Mouse (Mus musculus) spleen, postnatal 36 days (tissue): ENCODE measurements at regions not wholly inside any gene's neighbourhood (a gene's known extent, or its start where the extent isn't known, plus 50 kb on each side); places are given as distances from the start of the nearest gene placed in this dataset.
A peak's percentile ranks its signal among the peaks of the same experiment; 100 is the strongest.

Source experiments
- DNase-seq, 2 experiments: peaks; one replicate each; pipeline ENCODE4 v3.0.0; 2022; ENCODE audit warnings: low spot score in 2 of 2, mixed read lengths in 1 of 2

DNA sequence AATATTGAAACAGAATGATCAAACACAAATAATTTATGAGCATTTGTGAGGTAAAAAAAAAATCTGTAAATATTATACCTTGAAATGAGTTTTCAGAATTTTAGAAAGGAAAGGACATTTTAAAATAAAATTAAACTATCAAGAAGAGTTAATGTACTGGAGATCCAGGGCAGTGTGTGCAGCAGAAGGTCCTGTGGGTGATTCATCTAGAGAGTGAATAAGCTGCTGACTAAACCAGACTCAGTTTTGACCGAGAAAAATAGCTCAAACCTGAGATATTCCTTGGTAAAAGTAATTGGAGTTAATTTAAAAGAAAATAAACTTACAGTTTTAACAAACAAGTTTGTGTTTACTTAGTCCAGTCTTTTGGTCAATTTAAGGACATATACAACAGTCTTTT, 1118.6 kb upstream of the Celf2 start:
- no peak for DNase-seq

DNA sequence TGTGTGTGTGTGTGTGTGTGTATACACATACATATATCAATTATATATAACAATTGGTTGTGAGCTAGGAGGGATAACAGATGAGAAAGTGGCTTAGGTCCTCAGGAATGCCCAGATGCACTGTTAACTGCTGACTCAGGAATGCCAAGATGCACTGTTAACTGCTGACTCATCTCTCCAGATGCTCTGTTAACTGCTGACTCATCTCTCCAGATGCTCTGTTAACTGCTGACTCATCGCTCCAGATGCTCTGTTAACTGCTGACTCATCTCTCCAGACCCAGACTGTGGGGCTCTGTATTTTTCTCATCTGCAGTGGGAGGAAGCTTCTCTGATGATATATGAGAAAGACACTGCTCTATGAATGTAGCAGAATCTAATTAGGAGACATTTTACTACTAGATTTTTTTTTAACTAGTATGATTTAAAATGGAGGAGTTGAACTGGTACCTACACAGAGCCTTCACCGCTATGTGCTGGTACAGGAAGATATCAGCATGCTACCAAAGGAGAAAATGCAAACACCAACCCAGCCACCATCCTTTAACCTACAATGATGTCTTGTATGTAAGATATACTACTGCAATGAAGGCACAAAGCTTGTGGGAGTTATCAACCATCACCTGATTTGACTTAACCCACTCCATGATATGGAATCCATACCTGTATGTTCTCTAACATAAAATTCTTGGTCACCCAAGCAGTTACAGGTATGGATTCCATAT, 1119.3 kb upstream of the Celf2 start:
- DNase-seq: no peak

DNA sequence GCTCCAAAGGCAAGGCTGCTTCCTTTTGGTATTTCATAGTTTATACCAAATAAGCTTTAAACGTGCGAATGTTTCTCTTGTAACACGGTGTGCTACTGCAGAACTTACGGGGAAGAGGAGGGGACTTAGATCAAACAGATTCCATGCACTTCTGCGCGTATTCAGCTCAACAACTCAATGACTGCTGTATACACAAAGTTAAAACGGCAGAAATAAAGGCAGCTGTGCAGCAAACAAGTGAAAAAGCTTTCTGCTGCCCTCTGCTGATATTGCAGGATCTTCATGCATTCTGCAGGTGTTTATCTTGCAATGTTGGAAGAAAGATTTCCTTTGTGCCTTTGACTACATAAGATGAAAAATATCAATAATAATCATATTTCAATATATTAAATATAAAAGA, 1128.7 kb upstream of the Celf2 start:
- no peak for DNase-seq

DNA sequence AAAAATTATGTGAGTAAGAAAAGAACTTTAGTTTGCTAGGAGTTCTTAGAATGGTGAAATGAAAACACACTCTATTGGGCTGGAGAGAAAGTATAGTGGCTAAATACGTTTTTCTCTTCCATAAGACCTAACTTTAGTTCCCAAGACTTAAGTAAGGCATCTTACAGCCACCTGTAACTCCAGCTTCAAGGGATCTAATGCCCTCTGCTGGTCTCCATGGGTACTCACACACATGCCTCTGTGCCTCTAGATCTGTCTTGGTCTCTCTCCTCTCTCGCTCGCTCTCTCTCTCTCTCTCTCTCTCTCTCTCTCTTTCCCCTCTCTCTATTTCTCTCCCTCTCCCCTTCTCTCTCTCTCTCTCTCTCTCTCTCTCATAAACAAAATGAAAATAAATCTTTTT, 1129.9 kb upstream of the Celf2 start:
- no peak for DNase-seq

DNA sequence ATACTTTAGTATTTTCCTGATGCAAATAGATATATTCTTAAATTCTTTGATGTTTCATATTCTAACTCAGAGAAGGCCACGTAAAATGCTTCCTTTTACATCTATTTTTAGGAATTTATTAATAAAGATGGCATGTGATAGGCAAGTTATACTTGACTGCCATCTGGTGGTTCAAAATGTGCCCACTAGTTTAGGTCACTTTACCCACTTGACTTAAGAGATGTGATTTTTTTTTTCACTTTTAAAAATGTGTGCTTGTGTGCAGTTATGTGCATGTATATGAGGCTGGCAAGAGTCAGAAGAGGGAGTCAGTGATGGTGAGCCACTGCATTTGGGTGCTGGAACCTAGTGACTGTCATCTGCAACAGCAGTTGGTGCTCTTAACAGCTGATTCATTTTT, 1136.1 kb upstream of the Celf2 start:
- no peak for DNase-seq

DNA sequence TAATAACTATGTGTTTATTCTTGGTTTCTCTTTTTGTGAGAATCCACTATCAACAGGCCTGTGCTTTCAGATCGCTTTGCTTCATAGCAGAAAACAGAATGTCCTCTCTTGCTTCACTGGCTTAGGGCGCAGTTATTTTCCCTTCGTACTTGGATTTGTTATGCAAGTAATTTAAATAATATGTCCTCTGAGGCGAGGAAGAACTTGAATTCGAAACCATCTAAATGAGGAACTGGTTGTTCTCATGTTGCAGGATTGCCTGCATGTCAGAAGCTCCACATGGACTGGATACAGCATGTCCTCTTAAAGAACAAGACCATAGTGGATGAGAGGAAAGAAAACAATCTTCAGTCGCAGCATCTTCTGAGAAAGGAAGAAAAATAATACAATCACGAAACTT, 1151.2 kb upstream of the Celf2 start:
- no peak for DNase-seq

DNA sequence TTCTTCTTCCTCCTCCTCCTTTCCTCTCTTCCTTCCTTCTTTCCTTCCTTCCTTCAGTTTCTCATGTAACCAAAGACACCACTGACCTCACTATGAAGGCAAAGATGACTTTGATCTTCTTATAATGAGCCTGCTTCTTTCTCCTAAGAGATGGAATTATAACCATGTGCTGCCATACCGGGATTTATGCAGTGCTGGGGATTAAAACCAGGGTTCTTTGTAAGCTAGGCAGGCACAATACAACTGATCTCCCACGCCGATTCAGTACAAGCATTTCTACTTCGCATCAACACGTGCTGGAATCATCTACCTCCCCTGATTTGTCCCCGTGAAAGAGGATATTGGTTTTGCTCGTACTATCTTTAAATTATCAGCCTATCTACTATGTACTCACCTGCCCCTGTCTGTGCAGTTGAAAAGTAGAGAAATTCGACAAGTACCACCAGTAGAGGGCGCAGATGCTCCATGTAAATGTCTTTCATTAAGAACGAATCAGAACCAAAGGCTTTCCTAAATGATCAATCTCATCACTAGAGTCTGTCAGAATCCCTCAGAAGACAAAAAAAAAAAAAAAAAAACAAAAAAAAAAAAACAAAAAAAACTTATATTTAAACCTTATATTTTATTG, 1164.5 kb upstream of the Celf2 start:
- DNase-seq: peak in 1 of 2 experiments; percentile 9

DNA sequence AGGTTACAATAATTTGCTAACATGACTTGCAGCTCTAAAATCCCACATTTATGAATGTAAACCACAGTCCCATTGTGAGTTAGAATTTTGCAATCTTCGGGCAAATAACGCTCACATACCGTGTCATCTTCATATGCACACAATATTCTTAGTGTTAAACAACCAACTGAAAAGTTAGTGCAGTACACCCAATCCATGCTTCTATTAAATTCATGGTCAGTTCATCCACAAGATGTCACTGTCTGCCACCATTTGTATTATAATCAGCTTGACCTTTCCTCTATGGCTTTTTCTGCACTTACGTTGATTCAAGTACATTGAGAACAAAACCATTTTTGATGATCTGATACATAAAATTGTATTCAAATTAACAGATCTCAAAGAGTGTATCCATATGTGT, 1166.2 kb upstream of the Celf2 start:
- no peak for DNase-seq

DNA sequence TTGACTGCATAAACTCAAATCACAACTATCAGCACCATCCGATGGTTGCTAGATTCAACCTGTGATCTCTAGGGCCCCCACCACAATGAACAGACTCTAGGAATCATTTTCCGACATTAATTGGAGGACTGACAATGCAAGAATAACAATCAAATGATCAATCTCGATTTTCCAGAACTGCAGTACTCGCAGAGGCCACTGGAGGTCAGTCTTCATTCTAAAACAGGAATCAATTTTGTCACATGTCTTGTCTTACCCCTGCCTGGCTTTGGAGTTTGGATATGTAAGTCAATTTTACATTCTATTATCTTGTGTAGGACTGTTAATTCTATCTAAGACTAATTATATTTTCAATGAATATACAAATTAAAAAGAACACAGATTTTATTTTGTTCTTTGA, 1167.2 kb upstream of the Celf2 start:
- DNase-seq: no peak

DNA sequence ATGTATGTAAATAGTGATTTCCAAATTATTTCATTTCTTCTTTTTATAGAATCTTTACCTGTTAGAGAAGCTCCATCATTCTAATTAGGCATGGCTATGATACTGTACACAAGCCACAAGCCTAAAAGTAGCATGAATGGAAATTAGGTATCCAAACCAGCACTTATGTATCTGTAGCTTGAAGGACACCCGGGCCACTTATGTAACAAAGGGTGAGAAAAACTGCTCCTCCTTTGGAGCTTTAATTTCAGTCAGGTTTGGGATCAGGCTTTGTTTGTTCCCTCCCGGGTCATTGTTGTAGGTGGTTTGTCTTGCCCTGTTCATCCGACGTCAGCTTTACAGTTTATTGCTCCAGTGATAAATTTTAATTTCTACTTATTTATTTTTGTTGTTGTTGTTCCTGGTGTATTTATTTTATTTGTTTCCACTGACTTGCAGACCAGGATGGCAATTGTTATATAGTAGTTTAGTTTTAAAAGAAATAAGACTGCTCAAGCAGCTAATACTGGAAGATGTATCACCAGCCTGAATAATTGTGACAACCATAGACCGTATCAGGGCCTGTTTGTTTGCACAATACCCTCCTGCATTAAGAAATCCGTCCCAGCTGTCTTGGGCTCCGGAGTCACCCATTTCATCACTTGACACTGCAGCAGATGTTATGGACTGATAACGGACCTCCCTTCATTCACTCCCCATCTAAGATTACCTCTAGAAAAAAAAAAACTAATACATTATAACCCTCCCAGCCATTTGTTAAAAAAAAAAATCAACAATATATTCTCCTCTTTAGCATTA, 1181.7 kb upstream of the Celf2 start:
- no peak for DNase-seq

DNA sequence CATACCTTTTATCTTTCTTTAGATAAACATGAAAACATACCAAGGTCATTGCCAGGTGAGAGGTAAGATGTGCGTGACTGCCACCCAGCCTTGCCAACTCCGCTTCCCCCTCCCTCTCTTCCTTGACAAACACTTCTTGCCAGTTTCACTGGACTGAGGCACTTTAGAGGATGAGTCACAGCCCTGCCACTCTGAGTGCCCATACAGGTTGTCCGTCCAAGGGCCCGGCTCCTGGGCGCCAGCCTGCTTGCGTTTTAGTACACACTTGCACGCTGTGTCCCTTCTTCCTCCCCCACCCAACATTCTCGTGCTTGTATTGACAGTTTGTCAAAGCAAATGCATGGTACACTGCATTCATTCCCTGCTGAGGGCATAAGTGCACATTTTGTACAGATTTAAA, 1151.7 kb upstream of the 4930412O13Rik start:
- DNase-seq: no peak

DNA sequence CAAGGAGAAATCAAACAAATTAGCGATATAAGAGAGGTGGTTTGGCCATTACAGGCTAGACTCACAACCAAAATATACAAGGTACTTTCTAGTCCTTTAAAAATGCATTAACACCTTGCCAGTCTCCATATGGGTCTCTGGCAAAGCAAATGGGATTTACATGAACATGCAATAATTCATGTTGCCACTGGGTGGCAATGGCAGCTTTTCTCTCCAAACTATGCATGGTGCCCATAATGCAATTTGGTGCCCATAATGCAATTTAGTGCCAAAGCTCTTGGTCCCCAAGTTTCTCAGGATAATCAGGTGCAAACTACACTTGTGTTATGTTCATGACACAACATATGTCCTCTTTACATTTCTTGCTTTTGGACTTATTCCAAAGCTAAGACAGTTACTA, 1126.9 kb upstream of the 4930412O13Rik start:
- DNase-seq: no peak

DNA sequence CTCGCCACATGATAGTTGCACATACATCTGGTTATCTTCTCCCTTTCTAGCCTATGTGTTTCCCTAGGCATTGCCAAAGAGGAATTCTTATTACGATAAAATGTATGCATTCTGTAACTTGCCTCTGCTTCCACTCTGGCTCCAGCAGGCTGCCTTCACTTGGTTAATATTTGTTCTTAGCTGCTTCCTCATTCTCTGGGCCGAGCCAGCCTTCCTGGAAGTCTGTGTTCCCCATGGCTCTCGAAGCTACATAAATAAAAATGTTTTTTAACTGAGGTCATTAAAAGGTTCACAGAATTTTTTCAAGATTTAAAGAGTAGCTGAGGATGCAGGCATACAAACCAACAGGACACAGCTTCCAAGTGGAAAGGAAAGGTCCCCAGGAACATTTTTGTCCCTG, 1124.5 kb upstream of the 4930412O13Rik start:
- DNase-seq: no peak

DNA sequence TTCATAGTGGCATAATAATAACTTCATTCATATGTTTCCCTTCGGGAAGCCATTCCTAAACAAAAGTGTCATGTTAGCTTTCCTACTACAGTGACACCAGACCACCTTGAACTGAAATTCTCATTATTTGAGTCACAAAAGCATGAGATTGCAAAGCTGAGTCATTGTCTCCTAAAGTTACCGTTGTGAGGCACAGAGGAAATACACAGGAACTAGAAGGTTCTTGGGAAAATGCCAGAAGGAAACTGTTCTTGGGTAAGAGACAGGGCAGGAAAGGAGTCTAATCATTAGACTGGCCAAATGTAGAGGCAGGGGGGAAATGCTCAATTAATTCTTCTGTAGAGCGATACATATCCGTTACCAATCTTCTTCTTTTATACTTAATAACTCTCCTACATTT, 1110.4 kb upstream of the 4930412O13Rik start:
- DNase-seq: no peak

DNA sequence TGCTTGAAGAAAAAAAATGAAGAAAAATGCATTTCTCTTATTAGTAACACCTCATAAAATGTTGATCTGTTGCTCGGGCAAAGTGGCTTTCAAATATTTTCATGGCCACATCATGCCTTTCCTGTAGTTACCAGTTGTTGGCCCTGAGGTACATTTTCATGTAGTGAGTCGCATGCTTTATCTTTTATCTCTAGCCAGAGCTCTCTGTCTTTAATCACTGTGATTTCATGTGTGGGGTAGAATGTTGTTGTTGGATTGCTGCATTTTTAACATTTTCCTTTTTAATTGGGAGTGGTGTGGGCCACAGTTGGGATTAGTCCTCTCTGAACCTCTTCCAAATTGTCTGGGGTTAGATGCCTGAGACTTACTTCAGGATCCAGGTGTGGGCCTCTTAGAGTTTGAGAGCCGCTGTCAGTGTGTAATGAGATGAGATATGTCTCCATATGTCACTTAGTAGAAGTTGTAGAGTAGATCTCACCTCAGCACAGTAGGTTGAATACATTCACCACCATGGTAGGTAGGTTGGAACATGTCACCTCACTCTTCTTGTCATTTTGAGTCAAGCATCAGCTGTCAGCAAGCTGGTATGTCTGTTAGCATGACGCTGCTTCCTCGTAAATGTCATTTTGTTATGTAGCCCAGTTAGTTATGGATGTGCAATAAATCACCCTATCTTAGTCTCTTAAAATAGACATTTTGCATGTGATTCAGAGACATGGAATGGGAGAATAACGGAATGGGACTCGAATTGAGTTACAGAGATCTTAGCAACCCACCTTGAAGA, 1099.7 kb upstream of the 4930412O13Rik start:
- no peak for DNase-seq

DNA sequence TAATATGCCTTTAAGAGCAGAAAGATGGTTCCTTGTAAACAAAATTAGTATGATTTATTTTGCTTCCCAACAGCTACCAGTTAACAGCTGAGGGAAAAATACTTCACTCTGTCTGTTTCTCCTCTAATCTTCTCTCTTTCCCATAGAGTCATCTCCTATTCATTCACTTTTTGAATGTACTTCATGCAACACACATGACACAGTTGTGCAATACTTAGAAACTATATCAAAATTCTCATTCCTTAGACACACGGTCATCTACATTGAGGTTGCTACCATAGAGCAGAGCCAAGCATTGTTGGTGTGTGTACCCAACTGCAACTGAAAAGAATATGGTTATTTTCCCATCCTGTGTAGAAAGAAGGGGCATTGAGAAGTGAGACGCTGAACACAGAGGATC, 1098.8 kb upstream of the 4930412O13Rik start:
- no peak for DNase-seq

DNA sequence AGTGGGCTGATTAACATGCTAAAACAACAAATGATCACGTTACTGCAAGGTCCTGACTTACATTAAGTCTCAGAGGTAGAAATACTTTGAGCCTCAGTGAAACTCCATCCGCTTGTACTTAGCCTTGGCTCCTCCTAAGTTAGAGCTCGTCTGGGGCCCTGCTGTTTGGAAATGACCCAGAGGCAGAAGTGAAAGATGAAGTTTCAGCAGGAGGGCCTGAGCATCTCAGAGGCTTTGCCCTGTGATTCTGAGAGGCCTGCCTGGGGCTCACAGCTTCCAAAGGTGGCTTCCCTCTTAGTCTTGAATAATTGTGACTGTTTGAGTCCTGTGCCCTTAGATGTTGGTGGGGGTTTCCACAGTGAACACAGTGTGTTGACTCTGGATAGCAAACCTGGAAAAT, 1079.0 kb upstream of the 4930412O13Rik start:
- DNase-seq: no peak

DNA sequence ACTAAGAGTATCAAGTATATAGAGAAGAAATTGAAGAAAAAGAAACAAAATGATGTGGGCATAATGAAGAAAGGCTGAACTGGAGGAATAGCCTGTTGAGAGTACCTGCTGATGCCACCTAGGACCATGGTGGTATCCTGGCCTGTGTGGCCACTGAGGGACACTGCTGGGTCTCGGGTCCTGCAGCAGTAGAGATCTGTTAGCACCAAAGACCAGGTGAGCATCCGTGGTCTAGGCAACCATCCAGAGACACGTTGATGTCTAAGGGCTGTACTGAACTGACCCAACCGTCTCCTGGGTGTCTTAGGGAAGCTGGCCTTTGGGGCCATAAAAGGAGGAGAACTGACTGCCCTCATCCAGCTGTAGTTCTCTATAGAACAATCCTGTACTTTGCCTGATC, 1071.4 kb upstream of the 4930412O13Rik start:
- no peak for DNase-seq

DNA sequence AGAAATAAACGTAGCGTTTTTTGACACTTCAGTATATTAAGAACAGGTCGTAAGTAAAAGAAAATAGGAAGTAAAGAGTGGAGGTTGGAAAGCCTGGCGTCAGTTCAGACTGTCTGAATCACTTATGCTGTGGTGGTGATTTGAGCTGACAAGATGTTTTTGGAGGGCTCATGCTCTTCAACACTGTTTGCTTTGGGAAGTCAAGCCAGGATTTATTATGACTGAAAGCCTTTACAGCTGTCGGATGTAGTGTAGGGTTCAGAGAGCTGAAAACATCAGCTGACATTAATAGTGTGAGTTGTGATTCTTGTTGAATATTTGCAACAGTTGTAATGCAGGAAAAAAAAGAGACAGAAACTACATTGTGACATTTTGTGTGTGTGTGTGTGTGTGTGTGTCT, 1062.9 kb upstream of the 4930412O13Rik start:
- DNase-seq: no peak

DNA sequence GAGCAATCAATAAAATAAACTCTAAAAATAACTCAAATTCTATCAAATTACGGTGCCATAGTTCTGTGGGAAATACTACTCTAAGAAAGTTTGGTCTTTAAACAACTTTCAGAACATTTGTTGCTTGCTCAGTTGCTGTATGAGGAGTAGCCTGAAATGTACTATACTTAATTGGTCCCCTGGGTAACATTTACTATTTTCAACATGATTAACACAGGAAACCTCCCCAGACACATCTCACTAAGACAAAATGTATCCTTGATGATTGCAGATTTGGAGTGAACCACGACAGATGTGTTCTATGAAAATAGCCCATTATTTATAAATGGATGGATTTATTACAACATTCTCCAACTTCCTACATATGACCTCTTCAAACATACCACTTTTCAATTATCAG, 1055.6 kb upstream of the 4930412O13Rik start:
- DNase-seq: no peak
